Comparison of ENCODE assay signal across 14 mouse cellular contexts in genomic region chr4:143296153-143296552, GRCm38 (mm10). TPM values are rescaled to one million over a fixed set of nuclear protein-coding genes. Genes with fewer than 3 reads are reported as not detected.
DNase-seq lines count a peak whose midpoint lies in the region; ATAC-seq and TF ChIP-seq lines count a peak whose summit lies in the region.
"Had no signal": no experiment of that assay in that cellular context is flagged by ENCODE, and none has a peak within 500 bp of the region (broad histone marks: within the 10 kb centered on the region; RNA-seq: fewer than 3 reads in every experiment).

No protein-coding gene starts in this region.

- 69% methylated on average over 5 of the region's 5 CpGs for WGBS in kidney, embryonic 14.5 days
- 68% methylated on average over 5 of the region's 5 CpGs for WGBS in kidney, embryonic 15.5 days
- WGBS in embryonic facial prominence, embryonic 13.5 days, result 63% methylated on average over 5 of the region's 5 CpGs
- WGBS in hindbrain, postnatal 0 days, result 57% methylated on average over 5 of the region's 5 CpGs
- 67% methylated on average over 5 of the region's 5 CpGs for WGBS in midbrain, embryonic 12.5 days

- peak overlapping the region; percentile 24; the same call in 1 of the 2 replicates for H3K27ac ChIP-seq in kidney, embryonic 14.5 days (ENCODE audit: low read depth, low read length)
- no peak overlapping the region; the same call in 1 of the 2 replicates for H3K27ac ChIP-seq in kidney, embryonic 15.5 days
- H3K27ac ChIP-seq in embryonic facial prominence, embryonic 13.5 days, result peak overlapping the region; percentile 66; the same call in 1 of the 2 replicates
- H3K27ac ChIP-seq in hindbrain, postnatal 0 days, result no peak overlapping the region
- 0 out of 2 replicates have a peak overlapping the region, but pooled peaks have one; percentile 46 for H3K27ac ChIP-seq in midbrain, embryonic 12.5 days (replicated peaks)
- H3K27ac ChIP-seq: heart, embryonic 15.5 days had no signal

- no peak for TF ChIP-seq CTCF in hindbrain, postnatal 0 days (IDR thresholded peaks at IDR 0.05; ENCODE audit: low read depth)

- peaks cover 2% of the 10 kb centered on the region; the same call in 1 of the 2 replicates for H3K36me3 ChIP-seq in kidney, embryonic 14.5 days (ENCODE audit: control insufficient read depth, insufficient read depth, low read length)
- H3K36me3 ChIP-seq in kidney, embryonic 15.5 days, result peaks cover 4% of the 10 kb centered on the region; the same call in 1 of the 2 replicates
- H3K36me3 ChIP-seq in embryonic facial prominence, embryonic 13.5 days, result peaks cover 7% of the 10 kb centered on the region; the same call in 1 of the 2 replicates
- no peaks in the 10 kb centered on the region for H3K36me3 ChIP-seq in hindbrain, postnatal 0 days (ENCODE audit: insufficient read depth, low read length)
- peaks cover 23% of the 10 kb centered on the region for H3K36me3 ChIP-seq in midbrain, embryonic 12.5 days
- H3K36me3 ChIP-seq: heart, embryonic 15.5 days had no signal

- DNase-seq in hindbrain, postnatal 0 days (ENCODE audit: low spot score), result no peak
- DNase-seq in cerebellum, postnatal 25 days, result no peak
- no peak for DNase-seq in adrenal gland, postnatal 25 days
- DNase-seq: layer of hippocampus, adult 9-11 months; right cerebral cortex, adult 18-20 months had no signal

- H3K4me3 ChIP-seq in kidney, embryonic 14.5 days (ENCODE audit: low read length), result no peak overlapping the region
- H3K4me3 ChIP-seq in kidney, embryonic 15.5 days (replicated peaks), result no peak overlapping the region
- H3K4me3 ChIP-seq in embryonic facial prominence, embryonic 13.5 days, result no peak overlapping the region
- H3K4me3 ChIP-seq in hindbrain, postnatal 0 days (ENCODE audit: low read length), result no peak overlapping the region
- 0 out of 2 replicates have a peak overlapping the region, but pooled peaks have one; percentile 7 for H3K4me3 ChIP-seq in midbrain, embryonic 12.5 days

- H3K4me1 ChIP-seq in kidney, embryonic 14.5 days (ENCODE audit: control insufficient read depth, insufficient read depth, low read length), result peaks cover 45% of the 10 kb centered on the region; the same call in 1 of the 2 replicates
- peaks cover 63% of the 10 kb centered on the region for H3K4me1 ChIP-seq in kidney, embryonic 15.5 days
- H3K4me1 ChIP-seq in embryonic facial prominence, embryonic 13.5 days, result peaks cover 59% of the 10 kb centered on the region
- H3K4me1 ChIP-seq in hindbrain, postnatal 0 days (ENCODE audit: insufficient read depth, low read length), result peaks cover 10% of the 10 kb centered on the region; the same call in 1 of the 2 replicates
- H3K4me1 ChIP-seq in midbrain, embryonic 12.5 days, result peaks cover 59% of the 10 kb centered on the region

- no peak for ATAC-seq in kidney, embryonic 14.5 days (ENCODE audit: low FRiP score, low TSS enrichment)
- ATAC-seq in kidney, embryonic 15.5 days (replicated peaks; ENCODE audit: low FRiP score), result no peak
- no peak for ATAC-seq in embryonic facial prominence, embryonic 13.5 days (ENCODE audit: insufficient number of reproducible peaks, insufficient read depth, low FRiP score, low TSS enrichment, low read depth)
- no peak for ATAC-seq in hindbrain, postnatal 0 days
- ATAC-seq in midbrain, embryonic 12.5 days (ENCODE audit: low FRiP score, low read depth), result no peak
- ATAC-seq in CD4-positive, CD25-positive, alpha-beta regulatory T cell, adult 4 months, result no peak
- ATAC-seq: intestine, postnatal 0 days had no signal

- no peak overlapping the region for H3K4me2 ChIP-seq in kidney, embryonic 14.5 days (replicated peaks; ENCODE audit: low read depth, low read length)
- H3K4me2 ChIP-seq in kidney, embryonic 15.5 days, result no peak overlapping the region
- H3K4me2 ChIP-seq in embryonic facial prominence, embryonic 13.5 days, result peak overlapping the region; percentile 22; the same call in 1 of the 2 replicates
- H3K4me2 ChIP-seq in hindbrain, postnatal 0 days (ENCODE audit: low read depth, low read length), result peak overlapping the region; percentile 63; the same call in 1 of the 2 replicates
- peak overlapping the region; percentile 65 for H3K4me2 ChIP-seq in midbrain, embryonic 12.5 days (replicated peaks)
- H3K4me2 ChIP-seq: liver, embryonic 11.5 days had no signal

- no peak overlapping the region for H3K9ac ChIP-seq in kidney, embryonic 14.5 days (ENCODE audit: low read depth, low read length)
- no peak overlapping the region for H3K9ac ChIP-seq in kidney, embryonic 15.5 days
- H3K9ac ChIP-seq in embryonic facial prominence, embryonic 13.5 days, result no peak overlapping the region
- no peak overlapping the region for H3K9ac ChIP-seq in hindbrain, postnatal 0 days (replicated peaks; ENCODE audit: low read length)
- H3K9ac ChIP-seq in midbrain, embryonic 12.5 days (replicated peaks), result peak overlapping the region; percentile 37; the same call in 1 of the 2 replicates
- H3K9ac ChIP-seq: heart, embryonic 15.5 days had no signal

- 0 out of 2 replicates have a peak, but pooled peaks cover 2% of the 10 kb centered on the region for H3K9me3 ChIP-seq in kidney, embryonic 14.5 days (ENCODE audit: control insufficient read depth, low read length)
- no peaks in the 10 kb centered on the region for H3K9me3 ChIP-seq in kidney, embryonic 15.5 days (replicated peaks)
- no peaks in the 10 kb centered on the region for H3K9me3 ChIP-seq in embryonic facial prominence, embryonic 13.5 days
- no peaks in the 10 kb centered on the region for H3K9me3 ChIP-seq in hindbrain, postnatal 0 days (ENCODE audit: low read length)
- H3K9me3 ChIP-seq in midbrain, embryonic 12.5 days, result 0 out of 2 replicates have a peak, but pooled peaks cover 5% of the 10 kb centered on the region
- H3K9me3 ChIP-seq: heart, embryonic 15.5 days had no signal

- no peaks in the 10 kb centered on the region for H3K27me3 ChIP-seq in kidney, embryonic 14.5 days (ENCODE audit: control insufficient read depth, insufficient read depth, low read length)
- peaks cover 7% of the 10 kb centered on the region; the same call in 1 of the 2 replicates for H3K27me3 ChIP-seq in kidney, embryonic 15.5 days
- peaks cover 6% of the 10 kb centered on the region; the same call in 1 of the 2 replicates for H3K27me3 ChIP-seq in embryonic facial prominence, embryonic 13.5 days
- H3K27me3 ChIP-seq in hindbrain, postnatal 0 days (ENCODE audit: insufficient read depth, low read length), result peaks cover 3% of the 10 kb centered on the region; the same call in 1 of the 2 replicates
- 0 out of 2 replicates have a peak, but pooled peaks cover 9% of the 10 kb centered on the region for H3K27me3 ChIP-seq in midbrain, embryonic 12.5 days

RNA-seq across cellular contexts. Expression of gene Pdpn, which starts 3.2 kb away (rescaled TPM):
- polyA plus RNA-seq in kidney, embryonic 14.5 days (2014; fragmentation: Nextera tagmentation; extraction: Ambion mirVana), result 47.4 and 48.7 TPM in 2 replicates
- polyA plus RNA-seq in kidney, embryonic 15.5 days (2015; fragmentation: Nextera tagmentation; extraction: Ambion mirVana), result 50.0 and 50.7 TPM in 2 replicates
- 31.1 and 39.6 TPM in 2 replicates for polyA plus RNA-seq in embryonic facial prominence, embryonic 13.5 days (2015; fragmentation: Nextera tagmentation; extraction: Ambion mirVana)
- 31.8 and 56.8 TPM in 2 replicates for total RNA-seq in hindbrain, postnatal 0 days (2014; rRNA removed)
- polyA plus RNA-seq in hindbrain, postnatal 0 days (2015; fragmentation: Nextera tagmentation; extraction: Ambion mirVana), result 45.5 and 51.4 TPM in 2 replicates
- polyA plus RNA-seq in midbrain, embryonic 12.5 days (2016; fragmentation: Nextera tagmentation; extraction: Ambion mirVana), result 101 and 109 TPM in 2 replicates
- not detected for polyA plus RNA-seq in CD4-positive, CD25-positive, alpha-beta regulatory T cell, adult 4 months (2017; shearing (Covaris generic))
- total RNA-seq in adrenal gland, postnatal 25 days (2021), result 2.8 and 4.1 TPM in 2 replicates
- total RNA-seq: common myeloid progenitor, adult 5-6 weeks had no signal

RNA-seq across cellular contexts. Expression of gene Lrrc38, which starts 53.4 kb away (rescaled TPM):
- not detected in 2 replicates for polyA plus RNA-seq in kidney, embryonic 14.5 days (2014; fragmentation: Nextera tagmentation; extraction: Ambion mirVana)
- polyA plus RNA-seq in kidney, embryonic 15.5 days (2015; fragmentation: Nextera tagmentation; extraction: Ambion mirVana), result 0.17 and 0.31 TPM in 2 replicates
- not detected in 2 replicates for polyA plus RNA-seq in embryonic facial prominence, embryonic 13.5 days (2015; fragmentation: Nextera tagmentation; extraction: Ambion mirVana)
- total RNA-seq in hindbrain, postnatal 0 days (2014; rRNA removed), result 0.29 and 0.63 TPM in 2 replicates
- 0.84 and 0.97 TPM in 2 replicates for polyA plus RNA-seq in hindbrain, postnatal 0 days (2015; fragmentation: Nextera tagmentation; extraction: Ambion mirVana)
- 0.16 and 0.37 TPM in 2 replicates for polyA plus RNA-seq in midbrain, embryonic 12.5 days (2016; fragmentation: Nextera tagmentation; extraction: Ambion mirVana)
- polyA plus RNA-seq in CD4-positive, CD25-positive, alpha-beta regulatory T cell, adult 4 months (2017; shearing (Covaris generic)), result not detected
- not detected in 2 replicates for total RNA-seq in adrenal gland, postnatal 25 days (2021)
- total RNA-seq: common myeloid progenitor, adult 5-6 weeks had no signal
- polyA plus RNA-seq: intestine, postnatal 0 days; liver, embryonic 11.5 days had no signal

Comparison
In these comparisons a context has a peak if more than half of its experiments do, and no peak if none do; other contexts are left out.
1. H3K27ac ChIP-seq: peak in kidney, embryonic 14.5 days (single experiment), embryonic facial prominence, embryonic 13.5 days (single experiment) and midbrain, embryonic 12.5 days (single experiment); none in kidney, embryonic 15.5 days (single experiment) and hindbrain, postnatal 0 days (single experiment).
2. H3K4me2 ChIP-seq: peak in embryonic facial prominence, embryonic 13.5 days (single experiment), hindbrain, postnatal 0 days (single experiment) and midbrain, embryonic 12.5 days (single experiment); none in kidney, embryonic 14.5 days (single experiment) and kidney, embryonic 15.5 days (single experiment).
3. RNA of gene Pdpn, which starts 3.2 kb away (polyA plus RNA-seq): 101 to 109 TPM in midbrain, embryonic 12.5 days, 50.0 to 50.7 TPM in kidney, embryonic 15.5 days, 47.4 to 48.7 TPM in kidney, embryonic 14.5 days, 45.5 to 51.4 TPM in hindbrain, postnatal 0 days and 31.1 to 39.6 TPM in embryonic facial prominence, embryonic 13.5 days; not detected in CD4-positive, CD25-positive, alpha-beta regulatory T cell, adult 4 months; every median in the first group is over 10 times any median in the second.